Mouse (Mus musculus) heart, postnatal 0 days (tissue): Measurements from ENCODE around the gene Tent5c. TPM values are rescaled to one million over a fixed set of nuclear protein-coding genes. Genes with fewer than 3 reads are reported as not detected.

ENCODE experiments used
- ATAC-seq: fragments of 200-750 bp; cut with Nextera tagmentation; 2 replicates; pipeline ENCODE4 v1.8.0; 2017; ENCODE audit warnings: low read depth, moderate number of reproducible peaks, moderate library complexity; ENCODE audit not compliant: insufficient read depth
- DNase-seq: peaks from one replicate; pipeline ENCODE4 v3.0.0-alpha.2; 2016; ENCODE audit warnings: low spot score
- H3K27ac ChIP-seq: fragments of 300-500 bp; sonication (generic); 2 replicates; pipeline ENCODE4 v1.5.1; 2014; ENCODE audit warnings: low read depth, mild to moderate bottlenecking
- H3K27me3 ChIP-seq: fragments of 300-500 bp; sonication (generic); 2 replicates; pipeline ENCODE4 v1.6.1; 2014; ENCODE audit warnings: low read length, mixed read lengths; ENCODE audit not compliant: control insufficient read depth, insufficient read depth
- H3K36me3 ChIP-seq: fragments of 300-500 bp; sonication (generic); replicated peaks from 2 replicates; pipeline ENCODE4 v1.6.1; 2014; ENCODE audit warnings: low read length, mixed read lengths; ENCODE audit not compliant: control insufficient read depth, insufficient read depth
- H3K4me1 ChIP-seq: fragments of 300-500 bp; sonication (generic); 2 replicates; pipeline ENCODE4 v1.6.1; 2014; ENCODE audit warnings: antibody characterized with exemption; ENCODE audit not compliant: control insufficient read depth, insufficient read depth
- H3K4me2 ChIP-seq: fragments of 300-500 bp; sonication (generic); 2 replicates; pipeline ENCODE4 v1.6.1; 2014; ENCODE audit warnings: low read depth, mild to moderate bottlenecking, low read length, moderate library complexity
- H3K4me3 ChIP-seq: fragments of 300-500 bp; sonication (generic); 2 replicates; pipeline ENCODE4 v1.5.1; 2014; ENCODE audit warnings: low read depth, low read length
- H3K9ac ChIP-seq: fragments of 300-500 bp; sonication (generic); replicated peaks from 2 replicates; pipeline ENCODE4 v1.6.1; 2014; ENCODE audit warnings: low read depth, low read length, mixed read lengths
- H3K9me3 ChIP-seq: fragments of 300-500 bp; sonication (generic); replicated peaks from 2 replicates; pipeline ENCODE4 v1.6.1; 2016; ENCODE audit warnings: low read length; ENCODE audit not compliant: control insufficient read depth
- CTCF ChIP-seq: IDR thresholded peaks from 2 replicates; pipeline ENCODE4 v1.5.1; 2016; ENCODE audit warnings: antibody characterized with exemption, control low read depth, low read depth
- EP300 ChIP-seq: IDR thresholded peaks from 2 replicates; pipeline ENCODE4 v1.6.1; 2016; ENCODE audit warnings: antibody characterized with exemption, low read depth
- WGBS: fragments of 180-500 bp; shearing (Covaris S2); extraction: QIAGEN DNeasy Blood & Tissue Kit; methylation state at CpG from one replicate; pipeline ENCODE4 v1.1.7; 2014; 5-methylcytosine and 5-hydroxymethylcytosine counted together
- polyA plus RNA-seq: library from polyadenylated mRNA; unstranded; fragments of >200 nt; fragmentation: Nextera tagmentation; extraction: Ambion mirVana; gene quantifications from 2 replicates; pipeline ENCODE4 v1.2.1, GENCODE M21; 2015
- total RNA-seq: library from RNA; depleted of rRNA; stranded (reverse); fragments of >200 nt; gene quantifications from 2 replicates; pipeline ENCODE4 v1.2.3, GENCODE M21; 2014; ENCODE audit warnings: low replicate concordance

The Tent5c gene
- total and polyA plus RNA-seq, 2 experiments from 2014 or later = 4.2 to 8.9 TPM

GRCm38 (mm10) chr3:100530919-100531318 is 41.8 kb upstream of the Tent5c start:
- no peaks in the 10 kb centered on the region for H3K4me1 ChIP-seq
- H3K27me3 ChIP-seq = no peaks in the 10 kb centered on the region
- H3K36me3 ChIP-seq = no peaks in the 10 kb centered on the region
- no peak for DNase-seq
- H3K9me3 ChIP-seq = no peaks in the 10 kb centered on the region
- 81% methylated on average over 5 of the region's 5 CpGs for WGBS
- no peak overlapping the region for H3K4me2 ChIP-seq
- no peak for ATAC-seq
- no peak overlapping the region for H3K9ac ChIP-seq
- H3K4me3 ChIP-seq = no peak overlapping the region
- TF ChIP-seq CTCF (no peak), EP300 (no peak)
- no peak overlapping the region for H3K27ac ChIP-seq

GRCm38 (mm10) chr3:100530244-100530788 is 41.2 kb upstream of the Tent5c start:
- DNase-seq (no peak), ATAC-seq (no peak)
- 72% methylated on average over 7 of the region's 7 CpGs for WGBS
- no peak overlapping the region for H3K27ac ChIP-seq
- H3K4me3 ChIP-seq = no peak overlapping the region
- H3K27me3 ChIP-seq = no peaks in the 10 kb centered on the region
- H3K9ac ChIP-seq = no peak overlapping the region
- H3K9me3 ChIP-seq = no peaks in the 10 kb centered on the region
- H3K36me3 ChIP-seq = no peaks in the 10 kb centered on the region
- no peak overlapping the region for H3K4me2 ChIP-seq
- no peaks in the 10 kb centered on the region for H3K4me1 ChIP-seq
- TF ChIP-seq EP300 (no peak), CTCF (no peak)

- no peak for ATAC-seq
- no peaks in the 10 kb centered on the region for H3K36me3 ChIP-seq
- H3K27me3 ChIP-seq = no peaks in the 10 kb centered on the region
- H3K9me3 ChIP-seq = no peaks in the 10 kb centered on the region
- no peaks in the 10 kb centered on the region for H3K4me1 ChIP-seq
- H3K4me3 ChIP-seq = no peak overlapping the region
- no peak overlapping the region for H3K27ac ChIP-seq
- TF ChIP-seq EP300 = no peak
- TF ChIP-seq CTCF = no peak
- H3K9ac ChIP-seq = no peak overlapping the region
- WGBS = 57% methylated on average over 7 of the region's 7 CpGs
- DNase-seq = no peak
- H3K4me2 ChIP-seq = no peak overlapping the region
Measured at GRCm38 (mm10) chr3:100522671-100523070, 33.5 kb upstream of the Tent5c start.

GRCm38 (mm10) chr3:100521626-100522025 is 32.5 kb upstream of the Tent5c start:
- Histone ChIP-seq H3K27ac (no peak overlapping the region), H3K4me2 (no peak overlapping the region), H3K4me3 (no peak overlapping the region), H3K4me1 (no peaks in the 10 kb centered on the region), H3K27me3 (no peaks in the 10 kb centered on the region), H3K9ac (no peak overlapping the region), H3K9me3 (no peaks in the 10 kb centered on the region), H3K36me3 (no peaks in the 10 kb centered on the region)
- ATAC-seq = no peak
- DNase-seq = no peak
- WGBS = 70% methylated on average over 1 of the region's 1 CpGs
- no peak for TF ChIP-seq EP300
- TF ChIP-seq CTCF = no peak

GRCm38 (mm10) chr3:100515754-100516141 is 26.6 kb upstream of the Tent5c start:
- Histone ChIP-seq H3K9me3 (no peaks in the 10 kb centered on the region), H3K4me2 (no peak overlapping the region), H3K27me3 (no peaks in the 10 kb centered on the region), H3K27ac (no peak overlapping the region), H3K4me3 (no peak overlapping the region), H3K36me3 (no peaks in the 10 kb centered on the region), H3K4me1 (no peaks in the 10 kb centered on the region), H3K9ac (no peak overlapping the region)
- TF ChIP-seq EP300 = no peak
- TF ChIP-seq CTCF = no peak
- ATAC-seq (no peak), DNase-seq (no peak)
- WGBS = 81% methylated on average over 5 of the region's 5 CpGs

GRCm38 (mm10) chr3:100515093-100515753 is 26.1 kb upstream of the Tent5c start:
- H3K4me2 ChIP-seq = no peak overlapping the region
- TF ChIP-seq EP300 = no peak
- no peak for TF ChIP-seq CTCF
- no peak for ATAC-seq

More at GRCm38 (mm10) chr3:100515093-100515753, 26.1 kb upstream of the Tent5c start:
- Histone ChIP-seq H3K4me3 (no peak overlapping the region), H3K27me3 (no peaks in the 10 kb centered on the region), H3K9ac (no peak overlapping the region), H3K9me3 (no peaks in the 10 kb centered on the region), H3K36me3 (no peaks in the 10 kb centered on the region), H3K4me1 (no peaks in the 10 kb centered on the region), H3K27ac (no peak overlapping the region)
- no peak for DNase-seq
- 66% methylated on average over 8 of the region's 8 CpGs for WGBS
